Mouse (Mus musculus) kidney, postnatal 0 days (tissue): ENCODE measurements around the gene Cd109. TPM values are rescaled to one million over a fixed set of nuclear protein-coding genes. Genes with fewer than 3 reads are reported as not detected.

Experiments
- ATAC-seq: fragments of 200-750 bp; cut with Nextera tagmentation; replicated peaks from 2 replicates; pipeline ENCODE4 v1.8.0; 2017; ENCODE audit warnings: low read depth, moderate number of reproducible peaks, moderate TSS enrichment, moderate library complexity; ENCODE audit not compliant: low FRiP score
- DNase-seq: peaks from one replicate; pipeline ENCODE4 v3.0.0-alpha.2; 2016; ENCODE audit warnings: low spot score
- H3K27ac ChIP-seq: fragments of 300-500 bp; sonication (generic); 2 replicates; pipeline ENCODE4 v1.5.1; 2014; ENCODE audit warnings: mild to moderate bottlenecking
- H3K27me3 ChIP-seq: fragments of 300-500 bp; sonication (generic); 2 replicates; pipeline ENCODE4 v1.6.1; 2014; ENCODE audit warnings: low read length, mixed read lengths; ENCODE audit not compliant: insufficient read depth
- H3K36me3 ChIP-seq: fragments of 300-500 bp; sonication (generic); 2 replicates; pipeline ENCODE4 v1.6.1; 2014; ENCODE audit warnings: low read length, mixed read lengths; ENCODE audit not compliant: insufficient read depth
- H3K4me1 ChIP-seq: fragments of 300-500 bp; sonication (generic); replicated peaks from 2 replicates; pipeline ENCODE4 v1.6.1; 2014; ENCODE audit warnings: antibody characterized with exemption, low read length, mixed read lengths; ENCODE audit not compliant: insufficient read depth
- H3K4me2 ChIP-seq: fragments of 300-500 bp; sonication (generic); 2 replicates; pipeline ENCODE4 v1.6.1; 2014; ENCODE audit warnings: mild to moderate bottlenecking, low read length, moderate library complexity, mixed read lengths
- H3K4me3 ChIP-seq: fragments of 300-500 bp; sonication (generic); replicated peaks from 2 replicates; pipeline ENCODE4 v1.5.1; 2014; ENCODE audit warnings: low read depth, low read length
- H3K9ac ChIP-seq: fragments of 300-500 bp; sonication (generic); 2 replicates; pipeline ENCODE4 v1.6.1; 2014; ENCODE audit warnings: low read depth, low read length
- H3K9me3 ChIP-seq: fragments of 300-500 bp; sonication (generic); replicated peaks from 2 replicates; pipeline ENCODE4 v1.6.1; 2016; ENCODE audit warnings: low read length, inconsistent platforms, mixed read lengths
- CTCF ChIP-seq: IDR thresholded peaks from 2 replicates; pipeline ENCODE4 v1.5.1; 2016; ENCODE audit warnings: antibody characterized with exemption, low read depth, mild to moderate bottlenecking, moderate library complexity
- WGBS: fragments of 180-500 bp; shearing (Covaris S2); extraction: QIAGEN DNeasy Blood & Tissue Kit; methylation state at CpG from one replicate; pipeline ENCODE4 v1.1.7; 2014; 5-methylcytosine and 5-hydroxymethylcytosine counted together
- polyA plus RNA-seq: library from polyadenylated mRNA; unstranded; fragments of >200 nt; fragmentation: Nextera tagmentation; extraction: Ambion mirVana; gene quantifications from 2 replicates; pipeline ENCODE4 v1.2.1, GENCODE M21; 2015

Cd109 gene
- polyA plus RNA-seq, 1 experiment from 2014 or later, result 4.3 TPM

GRCm38 (mm10) chr9:78657564-78657963 is 42.2 kb downstream of the Cd109 start:
- no peak for TF ChIP-seq CTCF
- Histone ChIP-seq H3K9ac (no peak overlapping the region), H3K27ac (no peak overlapping the region), H3K27me3 (no peaks in the 10 kb centered on the region), H3K36me3 (no peaks in the 10 kb centered on the region), H3K4me3 (no peak overlapping the region), H3K9me3 (no peaks in the 10 kb centered on the region), H3K4me2 (no peak overlapping the region), H3K4me1 (no peaks in the 10 kb centered on the region)
- no peak for ATAC-seq
- DNase-seq, result no peak
- 80% methylated on average over 5 of the region's 5 CpGs for WGBS

- no peak for TF ChIP-seq CTCF
- Histone ChIP-seq H3K36me3 (no peaks in the 10 kb centered on the region), H3K27me3 (no peaks in the 10 kb centered on the region), H3K4me2 (no peak overlapping the region), H3K4me1 (no peaks in the 10 kb centered on the region), H3K27ac (no peak overlapping the region), H3K9ac (no peak overlapping the region), H3K4me3 (no peak overlapping the region), H3K9me3 (no peaks in the 10 kb centered on the region)
- DNase-seq (no peak), ATAC-seq (no peak)
- 77% methylated on average over 13 of the region's 13 CpGs for WGBS
Observed at GRCm38 (mm10) chr9:78671446-78671985, 56.2 kb downstream of the Cd109 start.

- Histone ChIP-seq H3K36me3 (no peaks in the 10 kb centered on the region), H3K27ac (no peak overlapping the region), H3K27me3 (no peaks in the 10 kb centered on the region), H3K4me2 (no peak overlapping the region), H3K4me3 (no peak overlapping the region), H3K9me3 (no peaks in the 10 kb centered on the region), H3K4me1 (no peaks in the 10 kb centered on the region), H3K9ac (no peak overlapping the region)
- TF ChIP-seq CTCF, result peak; percentile 75
- no peak for ATAC-seq
- WGBS, result 3% methylated on average over 1 of the region's 1 CpGs
- DNase-seq, result peak; percentile 57
Observed at GRCm38 (mm10) chr9:78700691-78701090, 85.3 kb downstream of the Cd109 start.

GRCm38 (mm10) chr9:78702509-78703239 is 87.3 kb downstream of the Cd109 start:
- no peak for ATAC-seq
- 74% methylated on average over 12 of the region's 12 CpGs for WGBS

GRCm38 (mm10) chr9:78720888-78721798 is 105.8 kb downstream of the Cd109 start:
- no peaks in the 10 kb centered on the region for H3K4me1 ChIP-seq
- no peak overlapping the region for H3K4me3 ChIP-seq
- H3K9me3 ChIP-seq, result no peaks in the 10 kb centered on the region
- no peak overlapping the region for H3K27ac ChIP-seq
- TF ChIP-seq CTCF, result peak; percentile 64
- H3K9ac ChIP-seq, result no peak overlapping the region
- ATAC-seq (no peak), DNase-seq (peak; percentile 53)
- H3K27me3 ChIP-seq, result no peaks in the 10 kb centered on the region
- WGBS, result 54% methylated on average over 6 of the region's 6 CpGs
- no peak overlapping the region for H3K4me2 ChIP-seq
- H3K36me3 ChIP-seq, result no peaks in the 10 kb centered on the region

More at GRCm38 (mm10) chr9:78702509-78703239, 87.3 kb downstream of the Cd109 start:
- Histone ChIP-seq H3K27me3 (no peaks in the 10 kb centered on the region), H3K9me3 (no peaks in the 10 kb centered on the region), H3K27ac (no peak overlapping the region), H3K9ac (no peak overlapping the region), H3K4me1 (no peaks in the 10 kb centered on the region), H3K4me3 (no peak overlapping the region), H3K36me3 (no peaks in the 10 kb centered on the region), H3K4me2 (no peak overlapping the region)
- DNase-seq, result peak; percentile 39
- TF ChIP-seq CTCF, result no peak

GRCm38 (mm10) chr9:78731931-78732330 is 116.6 kb downstream of the Cd109 start:
- Histone ChIP-seq H3K36me3 (no peaks in the 10 kb centered on the region), H3K4me3 (no peak overlapping the region), H3K27ac (no peak overlapping the region), H3K4me1 (no peaks in the 10 kb centered on the region), H3K27me3 (no peaks in the 10 kb centered on the region), H3K9ac (no peak overlapping the region), H3K9me3 (no peaks in the 10 kb centered on the region), H3K4me2 (no peak overlapping the region)
- no peak for TF ChIP-seq CTCF
- WGBS, result 72% methylated on average over 6 of the region's 6 CpGs
- DNase-seq (no peak), ATAC-seq (no peak)
